Mouse (Mus musculus) midbrain, embryonic 16.5 days (tissue): ENCODE measurements at regions not wholly inside any gene's neighbourhood (a gene's known extent, or its start where the extent isn't known, plus 50 kb on each side); places are given as distances from the start of the nearest gene placed in this dataset. TPM values are rescaled to one million over a fixed set of nuclear protein-coding genes. Genes with fewer than 3 reads are reported as not detected.

Experiments
- microRNA-seq: library from miRNA; unstranded; fragments of <30 nt; microRNA quantifications from one replicate; pipeline ENCODE4, GENCODE M21; 2017

Small RNA genes in the stretch of these regions (microRNA-seq; reads per million reads assigned to microRNA genes)
- not detected for gene Mir21c
